Mouse (Mus musculus): ENCODE data around the gene Rbms3.

GRCm38 (mm10) chr9:116817196-116817595 lies 812.5 kb downstream of the Rbms3 start:
- no peak for TF ChIP-seq CTCF (conservative IDR thresholded peaks at IDR 0.05 in 1 of 2, IDR thresholded peaks at IDR 0.05 in 1 of 2; ENCODE audit: low read depth in 2 of 2, low read length in 2 of 2)
- TF ChIP-seq CHD1 (IDR thresholded peaks at IDR 0.05; ENCODE audit: low read depth, low read length), result no peak
- TF ChIP-seq POLR2A (IDR thresholded peaks at IDR 0.05; ENCODE audit: low read depth, low read length), result no peak
- no peak for TF ChIP-seq USF1 (IDR thresholded peaks at IDR 0.05; ENCODE audit: low read depth, low read length)
- TF ChIP-seq IRF4 (IDR thresholded peaks at IDR 0.05; ENCODE audit: low read depth, low read length), result no peak
